Mouse (Mus musculus) thymus, adult 2 months (tissue): ENCODE measurements around the gene Adgrf3. TPM values are rescaled to one million over a fixed set of nuclear protein-coding genes. Genes with fewer than 3 reads are reported as not detected.
A peak's percentile ranks its signal among the peaks of the same experiment; 100 is the strongest.

ENCODE experiments used
- DNase-seq: peaks from one replicate; pipeline ENCODE4 v3.0.0; 2021
- H3K27ac ChIP-seq: fragments of 200-500 bp; 2 replicates; pipeline ENCODE4 v1.5.1; 2012; ENCODE audit warnings: low read length, control low read depth; ENCODE audit not compliant: control insufficient read depth, insufficient read depth
- H3K27me3 ChIP-seq: fragments of 200-500 bp; 2 replicates; pipeline ENCODE4 v1.6.1; 2012; ENCODE audit warnings: mild to moderate bottlenecking, low read length, moderate library complexity, mixed read lengths; ENCODE audit not compliant: control insufficient read depth, insufficient read depth
- H3K36me3 ChIP-seq: fragments of 200-500 bp; 2 replicates; pipeline ENCODE4 v1.6.1; 2012; ENCODE audit warnings: mild to moderate bottlenecking, low read length, moderate library complexity; ENCODE audit not compliant: control insufficient read depth, insufficient read depth
- H3K4me1 ChIP-seq: fragments of 200-500 bp; replicated peaks from 2 replicates; pipeline ENCODE4 v1.6.1; 2012; ENCODE audit warnings: low read length; ENCODE audit not compliant: control insufficient read depth, insufficient read depth
- H3K4me3 ChIP-seq: fragments of 200-500 bp; 2 replicates; pipeline ENCODE4 v1.5.1; 2012; ENCODE audit warnings: mild to moderate bottlenecking, low read length, control low read depth, moderate library complexity; ENCODE audit not compliant: control insufficient read depth, insufficient read depth
- CTCF ChIP-seq: fragments of 200-500 bp; IDR thresholded peaks from 2 replicates; pipeline ENCODE4 v1.5.1; 2012; ENCODE audit warnings: mild to moderate bottlenecking, control low read depth, low read length, moderate library complexity, borderline replicate concordance; ENCODE audit not compliant: control insufficient read depth, poor library complexity, insufficient read depth; ENCODE audit errors: extremely low read depth
- POLR2A ChIP-seq: fragments of 200-500 bp; IDR thresholded peaks from 2 replicates; pipeline ENCODE4 v1.6.1; 2012; ENCODE audit warnings: mild to moderate bottlenecking, low read length, control low read depth, moderate library complexity; ENCODE audit not compliant: control insufficient read depth, poor library complexity, insufficient read depth; ENCODE audit errors: extremely low read depth
- WGBS: fragments of 180-500 bp; shearing (Covaris S2); methylation state at CpG from one replicate; pipeline ENCODE4 v1.1.7; 2018; 5-methylcytosine and 5-hydroxymethylcytosine counted together
- polyA plus RNA-seq: library from polyadenylated mRNA; depleted of rRNA; stranded (reverse); fragments of >200 nt; gene quantifications from 2 replicates; pipeline ENCODE4 v1.2.3, GENCODE M21; 2012

The Adgrf3 gene
- polyA plus RNA-seq, 1 experiment: 0.30 TPM

DNA sequence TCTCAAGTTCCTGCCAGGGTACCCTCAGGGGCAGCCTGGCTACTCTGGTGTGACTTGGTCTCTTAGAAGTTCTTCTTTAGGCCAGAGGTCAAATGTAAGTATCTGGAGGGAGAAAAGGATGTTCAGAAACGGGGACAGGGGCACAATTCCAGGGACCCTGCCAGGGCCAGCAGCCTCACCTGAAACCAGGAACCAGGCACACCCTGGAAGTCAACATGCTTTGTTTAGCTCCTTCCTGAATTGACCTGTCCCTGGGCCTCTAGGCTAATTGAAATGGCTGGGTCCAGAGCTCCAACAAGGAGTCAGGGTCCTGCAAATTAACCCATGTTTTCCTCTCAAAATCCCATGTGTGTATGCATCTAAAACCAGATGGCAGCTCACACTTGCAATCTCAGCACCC, 1.1 kb downstream of the Adgrf3 start:
- no peaks in the 10 kb centered on the region for H3K27me3 ChIP-seq
- no peak overlapping the region for H3K4me3 ChIP-seq
- H3K4me1 ChIP-seq: no peaks in the 10 kb centered on the region
- no peaks in the 10 kb centered on the region for H3K36me3 ChIP-seq
- WGBS: 73% methylated on average over 1 of the region's 1 CpGs
- H3K27ac ChIP-seq: no peak overlapping the region
- no peak for TF ChIP-seq POLR2A
- no peak for TF ChIP-seq CTCF
- DNase-seq: no peak

DNA sequence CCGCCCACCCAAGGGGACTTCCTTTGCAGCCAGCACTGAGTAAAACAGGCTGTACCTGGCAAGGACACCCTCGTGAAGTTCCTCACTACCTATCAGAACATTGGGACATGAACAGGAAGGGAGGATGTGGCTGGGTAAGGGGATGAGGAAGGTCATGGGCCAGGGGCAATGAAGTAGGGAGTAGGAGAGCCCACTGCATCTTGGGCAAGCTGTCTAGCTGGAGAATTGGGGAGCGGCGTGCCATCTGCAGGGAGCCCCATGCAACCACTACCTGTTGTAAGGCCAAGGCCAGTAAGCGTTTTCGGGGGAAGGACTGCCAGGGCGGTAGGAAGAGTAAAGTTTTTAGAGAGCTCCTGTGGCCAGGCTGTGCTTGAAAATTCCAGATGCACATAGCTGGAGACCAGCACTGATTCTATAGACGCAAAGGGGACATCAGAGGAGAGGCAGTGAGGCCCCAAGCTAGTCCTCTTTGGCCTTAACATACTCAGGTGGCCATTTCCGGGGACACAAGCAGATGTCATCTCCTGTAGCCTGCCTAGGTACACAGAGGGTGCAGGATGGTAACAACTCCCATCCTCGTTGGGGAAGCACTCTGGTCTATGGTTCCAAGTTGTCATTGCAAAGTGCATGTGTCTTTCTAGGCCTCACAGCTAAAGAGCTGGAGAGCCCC, 2.2 kb downstream of the Adgrf3 start:
- H3K4me3 ChIP-seq: no peak overlapping the region
- WGBS: 84% methylated on average over 10 of the region's 10 CpGs
- no peaks in the 10 kb centered on the region for H3K27me3 ChIP-seq
- TF ChIP-seq POLR2A (no peak), CTCF (no peak)
- H3K36me3 ChIP-seq: no peaks in the 10 kb centered on the region
- no peak overlapping the region for H3K27ac ChIP-seq
- H3K4me1 ChIP-seq: peaks cover 1% of the 10 kb centered on the region; the same call in 1 of the 2 replicates
- no peak for DNase-seq

GRCm38 (mm10) chr5:30202221-30202620, 3.3 kb downstream of the Adgrf3 start:
- Histone ChIP-seq H3K4me3 (no peak overlapping the region), H3K36me3 (no peaks in the 10 kb centered on the region), H3K27me3 (no peaks in the 10 kb centered on the region), H3K27ac (no peak overlapping the region), H3K4me1 (peaks cover 4% of the 10 kb centered on the region; the same call in 1 of the 2 replicates)
- no peak for DNase-seq
- TF ChIP-seq CTCF (no peak), POLR2A (no peak)
- 70% methylated on average over 7 of the region's 7 CpGs for WGBS

DNA sequence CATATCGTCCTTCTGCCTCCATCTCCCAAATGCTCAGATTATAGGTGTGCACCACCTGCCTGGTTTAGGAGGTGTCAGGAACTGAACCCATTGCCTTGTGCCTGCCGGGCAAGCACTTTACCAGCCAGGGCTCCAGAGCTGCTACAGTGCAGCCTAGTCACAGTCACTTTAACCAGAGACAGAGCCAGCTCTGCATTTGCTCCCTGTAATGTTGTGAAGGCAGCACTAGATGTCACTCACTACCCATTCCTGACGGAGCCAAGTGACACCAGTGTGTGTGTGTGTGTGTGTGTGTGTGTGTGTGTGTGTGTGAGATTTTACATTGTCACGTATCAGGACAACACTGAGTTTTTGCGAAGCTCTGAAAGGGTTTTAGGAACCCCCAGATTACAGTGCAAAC, 4.0 kb downstream of the Adgrf3 start:
- no peak for DNase-seq
- H3K27me3 ChIP-seq: no peaks in the 10 kb centered on the region
- H3K27ac ChIP-seq: no peak overlapping the region
- no peak overlapping the region for H3K4me3 ChIP-seq
- 44% methylated on average over 5 of the region's 5 CpGs for WGBS
- peaks cover 4% of the 10 kb centered on the region; the same call in 1 of the 2 replicates for H3K4me1 ChIP-seq
- H3K36me3 ChIP-seq: no peaks in the 10 kb centered on the region
- TF ChIP-seq CTCF: no peak
- no peak for TF ChIP-seq POLR2A

- H3K36me3 ChIP-seq: no peaks in the 10 kb centered on the region
- H3K27me3 ChIP-seq: no peaks in the 10 kb centered on the region
- H3K27ac ChIP-seq: no peak overlapping the region
- TF ChIP-seq CTCF (no peak), POLR2A (no peak)
- peaks cover 4% of the 10 kb centered on the region; the same call in 1 of the 2 replicates for H3K4me1 ChIP-seq
- 32% methylated on average over 7 of the region's 7 CpGs for WGBS
- DNase-seq: peak; percentile 14
- H3K4me3 ChIP-seq: no peak overlapping the region
Observed at GRCm38 (mm10) chr5:30198257-30198656, 7.3 kb downstream of the Adgrf3 start.

DNA sequence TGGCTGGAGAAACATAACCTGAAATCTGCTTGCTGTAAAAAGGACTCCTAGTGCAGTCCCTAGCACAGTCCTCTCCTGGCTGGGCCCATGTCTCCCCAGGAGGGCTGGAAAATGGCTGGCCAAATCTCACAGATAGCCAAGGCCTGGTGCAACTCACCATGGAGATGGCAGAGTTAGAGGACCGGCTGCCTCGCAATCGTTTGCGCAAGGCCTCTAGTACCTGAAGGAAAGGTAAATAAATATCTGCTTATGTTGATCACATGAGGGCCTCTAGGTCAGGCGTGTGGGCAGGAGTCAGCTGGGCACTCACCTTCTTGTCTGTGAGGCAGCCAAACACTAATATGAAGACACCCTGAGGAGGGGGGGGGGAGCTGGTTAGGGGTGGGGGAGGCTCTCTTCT, 10.2 kb downstream of the Adgrf3 start:
- 98% methylated on average over 5 of the region's 5 CpGs for WGBS
- H3K36me3 ChIP-seq: no peaks in the 10 kb centered on the region
- H3K27ac ChIP-seq: no peak overlapping the region
- no peaks in the 10 kb centered on the region for H3K27me3 ChIP-seq
- H3K4me3 ChIP-seq: no peak overlapping the region
- peaks cover 4% of the 10 kb centered on the region; the same call in 1 of the 2 replicates for H3K4me1 ChIP-seq
- no peak for DNase-seq
- TF ChIP-seq POLR2A (no peak), CTCF (no peak)

DNA sequence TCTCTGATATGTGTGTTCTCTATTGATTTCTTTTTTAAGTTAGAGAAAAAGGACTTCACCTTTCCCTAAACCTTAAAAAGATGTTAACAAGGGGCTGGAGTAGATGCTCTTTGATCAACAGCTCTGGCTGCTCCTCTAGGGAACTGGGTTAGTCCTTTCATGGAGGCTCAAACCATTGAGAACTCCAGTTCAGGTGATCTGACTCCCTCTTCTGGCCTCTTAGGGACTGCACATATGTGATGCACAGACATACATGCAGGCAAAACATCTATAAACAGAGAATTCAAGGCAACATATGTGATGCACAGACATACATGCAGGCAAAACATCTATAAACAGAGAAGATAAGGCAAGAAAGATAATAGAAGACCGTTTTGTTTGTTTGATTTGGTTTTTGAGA, 13.1 kb downstream of the Adgrf3 start:
- no peak for DNase-seq
- no peaks in the 10 kb centered on the region for H3K27me3 ChIP-seq
- no peaks in the 10 kb centered on the region for H3K4me1 ChIP-seq
- H3K27ac ChIP-seq: no peak overlapping the region
- whole genome bisulfite sequencing: 93% methylated on average over 1 of the region's 1 CpGs
- peaks cover 5% of the 10 kb centered on the region; the same call in 1 of the 2 replicates for H3K36me3 ChIP-seq
- TF ChIP-seq POLR2A: no peak
- no peak for TF ChIP-seq CTCF
- H3K4me3 ChIP-seq: no peak overlapping the region
